Mouse (Mus musculus) embryonic fibroblast, embryonic 13.5 days (primary cell): ENCODE measurements at regions not wholly inside any gene's neighbourhood (a gene's known extent, or its start where the extent isn't known, plus 50 kb on each side); places are given as distances from the start of the nearest gene placed in this dataset.

ENCODE experiments used
- CTCF ChIP-seq: IDR thresholded peaks from 2 replicates; pipeline ENCODE4 v1.5.1; 2011; ENCODE audit warnings: mild to moderate bottlenecking, control low read depth, low read length, moderate library complexity, borderline replicate concordance; ENCODE audit not compliant: insufficient read depth
- POLR2A ChIP-seq: IDR thresholded peaks from 2 replicates; pipeline ENCODE4 v1.6.1; 2011; ENCODE audit warnings: low read depth, mild to moderate bottlenecking, control low read depth, low read length, moderate library complexity

DNA sequence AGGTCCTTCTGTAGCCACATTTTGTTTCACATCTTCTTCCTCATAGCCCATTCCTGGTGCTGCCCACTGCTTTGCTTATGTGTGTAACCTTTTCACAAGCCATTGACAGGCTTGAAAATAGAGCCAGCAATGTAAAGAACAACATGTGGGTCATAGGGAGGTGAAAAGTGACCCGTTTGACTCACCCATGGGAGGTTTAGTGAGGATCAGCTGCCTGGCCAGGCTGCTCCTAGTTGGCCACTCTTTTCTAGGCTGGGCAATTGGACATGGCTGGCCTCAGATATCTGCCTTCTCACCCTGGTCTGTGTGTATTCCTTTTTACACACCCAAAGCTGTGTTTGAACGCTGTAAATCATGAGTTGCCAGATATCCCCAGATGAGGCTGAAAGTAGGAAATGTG is 208.8 kb upstream of the Dusp10 start:
- no peak for TF ChIP-seq CTCF
- no peak for TF ChIP-seq POLR2A
